ENCODE assay signal across 12 mouse cellular contexts in the genomic region with DNA sequence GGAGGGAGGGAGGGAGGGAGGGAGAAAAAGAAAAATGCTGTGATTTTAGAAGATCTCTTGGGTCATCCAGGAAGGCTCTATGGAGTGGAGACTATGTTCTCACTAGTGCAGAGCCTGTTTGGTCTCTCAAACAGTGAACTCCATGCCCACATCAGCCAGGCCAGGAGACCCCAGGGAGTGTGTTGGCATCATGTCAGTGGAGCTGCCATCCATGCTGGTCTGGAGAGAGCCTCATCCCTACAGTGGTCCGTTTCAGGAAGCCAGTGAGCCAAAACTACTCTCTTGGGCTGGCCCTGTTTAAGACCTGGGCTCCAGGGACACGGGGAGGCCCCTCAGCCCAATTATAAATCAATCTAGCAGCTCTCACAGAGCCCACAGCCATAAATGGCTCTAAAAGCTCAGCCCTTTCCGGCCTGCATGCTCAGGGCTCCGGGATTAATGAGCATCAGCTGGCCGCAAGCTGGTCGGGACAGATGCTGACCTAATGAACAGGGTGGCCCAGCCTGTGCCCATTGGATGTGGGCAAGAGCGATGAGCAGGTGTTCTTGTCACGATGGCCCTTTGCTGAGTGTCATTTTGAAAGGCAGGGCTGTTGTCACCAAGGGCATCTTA.
DNase-seq lines count a peak whose midpoint lies in the region; ATAC-seq lines count a peak whose summit lies in the region.
"Had no signal": no experiment of that assay in that cellular context is flagged by ENCODE, and none has a peak within 500 bp of the region (broad histone marks: within the 10 kb centered on the region; RNA-seq: fewer than 3 reads in every experiment).

No protein-coding gene starts in this region.

- peak; percentile 66; the same call in 1 of the 2 replicates for ATAC-seq in kidney, embryonic 15.5 days (replicated peaks; ENCODE audit: low FRiP score)
- peak; percentile 69 for ATAC-seq in midbrain, embryonic 12.5 days (ENCODE audit: low FRiP score, low read depth)
- ATAC-seq in activated CD4-positive, CD25-positive, alpha-beta regulatory T cell, adult 4 months, result no peak
- ATAC-seq: CD4-positive, CD25-positive, alpha-beta regulatory T cell, adult 4 months; intestine, embryonic 16.5 days had no signal

- H3K4me3 ChIP-seq in kidney, embryonic 15.5 days (replicated peaks), result no peak overlapping the region
- no peak overlapping the region for H3K4me3 ChIP-seq in midbrain, embryonic 12.5 days
- H3K4me3 ChIP-seq: limb, embryonic 13.5 days; myocyte had no signal

- H3K4me1 ChIP-seq in kidney, embryonic 15.5 days, result peaks cover 7% of the 10 kb centered on the region
- peaks cover 21% of the 10 kb centered on the region for H3K4me1 ChIP-seq in midbrain, embryonic 12.5 days

- no peak overlapping the region for H3K27ac ChIP-seq in kidney, embryonic 15.5 days
- H3K27ac ChIP-seq in midbrain, embryonic 12.5 days (replicated peaks), result no peak overlapping the region
- H3K27ac ChIP-seq: limb, embryonic 13.5 days had no signal

- WGBS in kidney, embryonic 15.5 days, result 12% methylated on average over 8 of the region's 8 CpGs
- 65% methylated on average over 8 of the region's 8 CpGs for WGBS in midbrain, embryonic 12.5 days

- no peaks in the 10 kb centered on the region for H3K36me3 ChIP-seq in kidney, embryonic 15.5 days
- no peaks in the 10 kb centered on the region for H3K36me3 ChIP-seq in midbrain, embryonic 12.5 days
- H3K36me3 ChIP-seq: limb, embryonic 13.5 days had no signal

- H3K27me3 ChIP-seq in kidney, embryonic 15.5 days, result no peaks in the 10 kb centered on the region
- H3K27me3 ChIP-seq in midbrain, embryonic 12.5 days, result peaks cover 9% of the 10 kb centered on the region; the same call in 1 of the 2 replicates

- DNase-seq in kidney, postnatal 36 days, result no peak
- peak; percentile 70 for DNase-seq in embryo, embryonic 10.5 days (ENCODE audit: low spot score)
- DNase-seq in forelimb bud, embryonic 11.5 days (ENCODE audit: low read depth, low spot score), result peak; percentile 71
- DNase-seq in testis, postnatal 10 days (ENCODE audit: low spot score), result no peak
- DNase-seq in urinary bladder, postnatal 36 days (ENCODE audit: low spot score in 2 of 2), result no peak

- H3K9me3 ChIP-seq in kidney, embryonic 15.5 days (replicated peaks), result no peaks in the 10 kb centered on the region
- no peaks in the 10 kb centered on the region for H3K9me3 ChIP-seq in midbrain, embryonic 12.5 days
- H3K9me3 ChIP-seq: limb, embryonic 13.5 days had no signal

- H3K4me2 ChIP-seq in kidney, embryonic 15.5 days, result no peak overlapping the region
- no peak overlapping the region for H3K4me2 ChIP-seq in midbrain, embryonic 12.5 days (replicated peaks)
- H3K4me2 ChIP-seq: limb, embryonic 13.5 days had no signal

- no peak overlapping the region for H3K9ac ChIP-seq in kidney, embryonic 15.5 days
- H3K9ac ChIP-seq in midbrain, embryonic 12.5 days (replicated peaks), result no peak overlapping the region
- H3K9ac ChIP-seq: limb, embryonic 13.5 days had no signal

Comparison
In these comparisons a context has a peak if more than half of its experiments do, and no peak if none do; other contexts are left out.
1. DNase-seq: peak in embryo, embryonic 10.5 days (single experiment) and forelimb bud, embryonic 11.5 days (single experiment); none in kidney, postnatal 36 days (0 of 2), testis, postnatal 10 days (single experiment) and urinary bladder, postnatal 36 days (0 of 2).